Mouse (Mus musculus) common myeloid progenitor, adult 5-6 weeks (primary cell): Measurements from ENCODE around the gene Dchs2. TPM values are rescaled to one million over a fixed set of nuclear protein-coding genes. Genes with fewer than 3 reads are reported as not detected.

Source experiments
- ATAC-seq: replicated peaks from 2 replicates; pipeline ENCODE4 v1.8.0; 2016; ENCODE audit warnings: low read depth, mild to moderate bottlenecking, moderate TSS enrichment, inconsistent platforms; ENCODE audit not compliant: poor library complexity, severe bottlenecking
- total RNA-seq: library from RNA; stranded (forward); fragments of 200-1000, 187-1606 nt; gene quantifications from 2 replicates; pipeline ENCODE4 v1.2.3, GENCODE M21; 2017

Dchs2 gene
- total RNA-seq, 1 experiment from 2014 or later: not detected

GRCm38 (mm10) chr3:83369871-83370270 is 242.1 kb downstream of the Dchs2 start:
- ATAC-seq: no peak

GRCm38 (mm10) chr3:83374333-83374732 is 246.6 kb downstream of the Dchs2 start:
- no peak for ATAC-seq

GRCm38 (mm10) chr3:83376834-83377233 is 249.1 kb downstream of the Dchs2 start:
- no peak for ATAC-seq

Other genes with a start within 250 kb of the Dchs2 start
- gene Lrat, start 224.0 kb upstream of the Dchs2 start, total RNA-seq: not detected in 2 replicates
- gene Fgg, start 120.2 kb upstream of the Dchs2 start, total RNA-seq: not detected in 2 replicates
- not detected in 2 replicates for gene Fga, start 101.9 kb upstream of the Dchs2 start, total RNA-seq
- not detected in 2 replicates for gene Fgb, start 78.1 kb upstream of the Dchs2 start, total RNA-seq
- gene Plrg1, start 72.4 kb upstream of the Dchs2 start, total RNA-seq: 60.1 and 79.2 TPM in 2 replicates